Mouse (Mus musculus) heart, adult 2 months (tissue): ENCODE data around the gene Gm7954. TPM values are rescaled to one million over a fixed set of nuclear protein-coding genes. Genes with fewer than 3 reads are reported as not detected.
"Not testable (repeated sequence)": the region's sequence is repeated elsewhere in the genome, so short reads cannot be mapped to it uniquely, and the experiment has no call there.

Experiments used
- DNase-seq, 2 experiments: peaks; one replicate each; pipeline ENCODE4 v3.0.0; 2021
- H3K27ac ChIP-seq: fragments of 200-600 bp; 2 replicates; pipeline ENCODE4 v1.8.1; 2022
- H3K27me3 ChIP-seq: fragments of 200-500 bp; 2 replicates; pipeline ENCODE4 v1.6.1; 2012; ENCODE audit warnings: mild to moderate bottlenecking, low read length, inconsistent platforms, mixed read lengths; ENCODE audit not compliant: control insufficient read depth, insufficient read depth
- H3K36me3 ChIP-seq: fragments of 200-500 bp; 2 replicates; pipeline ENCODE4 v1.6.1; 2012; ENCODE audit warnings: low read length, inconsistent platforms; ENCODE audit not compliant: control insufficient read depth, insufficient read depth
- H3K4me1 ChIP-seq: fragments of 200-500 bp; 2 replicates; pipeline ENCODE4 v1.6.1; 2011; ENCODE audit warnings: low read length; ENCODE audit not compliant: control insufficient read depth, insufficient read depth
- H3K4me3 ChIP-seq: fragments of 200-600 bp; 2 replicates; pipeline ENCODE4 v1.8.1; 2022
- H3K79me2 ChIP-seq: fragments of 200-500 bp; replicated peaks from 2 replicates; pipeline ENCODE4 v1.6.1; 2012; ENCODE audit warnings: mild to moderate bottlenecking, inconsistent platforms, low read length, moderate library complexity, mixed read lengths; ENCODE audit not compliant: control insufficient read depth, insufficient read depth
- H3K9ac ChIP-seq: fragments of 200-500 bp; 2 replicates; pipeline ENCODE4 v1.6.1; 2012; ENCODE audit warnings: low read depth, mild to moderate bottlenecking, control low read depth, inconsistent platforms, low read length, mixed read lengths
- CTCF ChIP-seq: fragments of 200-600 bp; IDR thresholded peaks from 2 replicates; pipeline ENCODE4 v1.8.1; 2022; ENCODE audit warnings: antibody characterized with exemption, mild to moderate bottlenecking, moderate library complexity
- WGBS: fragments of 180-500 bp; shearing (Covaris S2); methylation state at CpG from one replicate; pipeline ENCODE4 v1.1.7; 2018; 5-methylcytosine and 5-hydroxymethylcytosine counted together
- intact Hi-C: fragments of 180-260 bp; cut with DNase I; formaldehyde crosslinking; loops from one replicate; pipeline ENCODE4 v1.15.1; 2025
- long read RNA-seq: library from polyadenylated mRNA; stranded (forward); transcript quantifications from one replicate; pipeline ENCODE4 v2.0.0, GENCODE M21; 2021
- polyA plus RNA-seq: library from polyadenylated mRNA; depleted of rRNA; stranded (reverse); fragments of >200 nt; gene quantifications from 2 replicates; pipeline ENCODE4 v1.2.3, GENCODE M21; 2012; rRNA removed
- total RNA-seq, 2 experiments: library from RNA; stranded (reverse); gene quantifications; 2 replicates each; pipeline ENCODE4 v1.2.3; 2021

Gm7954 gene
- not detected for total RNA-seq
- polyA plus RNA-seq: not detected in 2 replicates
- long read RNA-seq: 0 reads

DNA sequence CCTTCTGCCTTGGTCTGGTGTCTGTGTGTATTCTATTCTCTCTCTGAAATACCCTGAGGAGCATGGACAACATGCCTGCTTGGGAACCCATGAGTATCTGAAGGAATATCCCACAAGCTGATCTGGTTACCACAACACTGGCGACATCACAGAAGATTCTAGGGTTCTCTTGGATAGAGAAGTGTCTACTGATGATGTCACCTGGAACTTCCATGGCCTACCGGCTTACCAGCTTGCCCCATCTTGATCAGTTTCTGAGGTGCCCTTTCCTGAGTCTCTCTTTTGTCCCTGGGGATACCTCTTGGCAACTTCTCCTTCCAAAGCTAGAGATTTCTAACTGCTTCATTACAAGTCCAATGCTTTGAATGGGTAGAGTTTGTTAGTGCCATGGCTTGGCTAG, at the start of gene Gm7954:
TSS of gene Gm7954 (minus strand) at position 101 of the 400 bp plus-strand sequence.
- H3K27me3 ChIP-seq, H3K9ac ChIP-seq, DNase-seq, H3K4me3 ChIP-seq, H3K4me1 ChIP-seq, H3K27ac ChIP-seq, intact Hi-C loops, H3K79me2 ChIP-seq, H3K36me3 ChIP-seq: not testable (repeated sequence)
- WGBS: no CpG with 5 or more reads among the region's 2 CpGs

GRCm38 (mm10) chr14:41489385-41489784, 36.1 kb upstream of the Gm7954 start, which contains the start of gene Gm3486:
Gene Gm3486, minus strand, starts transcription at chr14:41489485.
- intact Hi-C loops, DNase-seq, H3K4me3 ChIP-seq, H3K79me2 ChIP-seq, H3K36me3 ChIP-seq, H3K4me1 ChIP-seq, H3K27me3 ChIP-seq, H3K27ac ChIP-seq, H3K9ac ChIP-seq: not testable (repeated sequence)

DNA sequence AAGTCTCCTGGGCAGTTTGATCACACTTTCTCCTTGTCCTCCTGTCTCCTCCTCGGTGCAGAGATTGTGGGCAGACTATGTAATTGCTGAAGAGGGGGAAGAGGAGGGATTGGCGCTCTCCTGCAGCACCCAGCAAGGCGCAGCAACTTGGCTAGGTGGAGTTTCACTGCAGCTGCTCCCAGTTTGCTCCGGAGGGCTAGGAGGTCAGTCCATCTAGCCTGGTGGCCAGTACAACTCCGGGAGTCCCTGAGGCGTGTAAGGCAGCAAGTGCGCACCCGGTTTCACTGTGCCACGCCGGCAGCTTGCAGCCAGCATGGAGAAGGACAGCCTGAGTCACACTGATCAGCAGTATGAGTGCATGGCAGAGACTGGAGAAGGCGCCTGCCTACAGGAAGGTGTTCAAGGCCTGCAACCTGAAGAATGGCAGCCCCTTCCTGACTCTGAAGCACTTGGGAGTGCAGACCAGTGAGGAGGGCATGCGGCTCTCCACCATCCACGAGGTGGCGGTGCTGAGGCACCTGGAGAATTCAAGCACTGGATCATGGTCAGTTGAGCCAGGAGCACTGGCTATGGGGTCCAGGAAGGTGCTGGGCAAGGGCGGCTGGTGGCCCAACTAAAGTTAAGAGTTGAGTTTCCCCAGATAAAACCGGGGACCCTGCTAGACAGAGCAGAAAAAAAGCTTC, 27.8 kb downstream of the Gm7954 start:
- H3K9ac ChIP-seq, H3K4me1 ChIP-seq, H3K79me2 ChIP-seq, intact Hi-C loops, H3K27me3 ChIP-seq, H3K4me3 ChIP-seq, H3K36me3 ChIP-seq, H3K27ac ChIP-seq: not testable (repeated sequence)
- 0 out of 2 replicates have a peak, but pooled peaks have one; percentile 10 for TF ChIP-seq CTCF
- DNase-seq: peak in 1 of 2 experiments; percentile 18
- 13% methylated on average over 12 of the region's 16 CpGs for WGBS

DNA sequence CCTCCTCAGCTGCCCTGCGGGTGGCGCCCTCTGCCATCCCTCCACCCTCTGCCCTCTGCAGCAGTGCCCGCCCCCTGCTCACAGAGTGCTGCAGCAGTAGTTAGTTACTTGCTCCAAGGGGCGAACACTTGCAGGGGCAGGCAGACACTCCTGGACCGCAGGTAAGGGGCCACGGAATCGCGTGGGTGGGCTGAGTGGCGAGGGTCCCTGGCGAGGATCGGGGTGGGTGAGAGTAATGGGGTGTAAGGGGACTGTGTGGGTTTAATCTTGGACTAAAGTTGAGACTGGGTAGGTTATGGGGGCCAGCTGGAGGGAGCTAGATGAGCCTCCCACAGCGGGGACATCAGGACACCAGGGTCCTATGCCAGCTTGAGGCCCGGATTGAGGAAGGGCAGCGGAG, 28.6 kb downstream of the Gm7954 start:
- DNase-seq, H3K27me3 ChIP-seq, H3K27ac ChIP-seq, intact Hi-C loops, H3K79me2 ChIP-seq, H3K9ac ChIP-seq, H3K36me3 ChIP-seq, H3K4me1 ChIP-seq, H3K4me3 ChIP-seq: not testable (repeated sequence)
- WGBS: 13% methylated on average over 11 of the region's 14 CpGs

GRCm38 (mm10) chr14:41408181-41408580, 45.1 kb downstream of the Gm7954 start, which contains the start of gene Gm6482:
Gene Gm6482, minus strand, starts transcription at chr14:41408281.
- H3K27ac ChIP-seq, H3K4me3 ChIP-seq, H3K79me2 ChIP-seq, H3K27me3 ChIP-seq, H3K9ac ChIP-seq, H3K36me3 ChIP-seq, DNase-seq, H3K4me1 ChIP-seq, intact Hi-C loops: not testable (repeated sequence)
- 38% methylated on average over 1 of the region's 2 CpGs for WGBS

Other genes starting within 250 kb of the Gm7954 start
- gene Gm2832, start 174.7 kb downstream of the Gm7954 start, total RNA-seq: not detected
- not detected in 2 replicates for gene Gm2832, start 174.7 kb downstream of the Gm7954 start, polyA plus RNA-seq
- gene Gm5798, start 104.9 kb downstream of the Gm7954 start, total RNA-seq: not detected
- gene Gm5798, start 104.9 kb downstream of the Gm7954 start, polyA plus RNA-seq: not detected in 2 replicates
- gene Gm7945, start 67.1 kb downstream of the Gm7954 start, total RNA-seq: not detected
- not detected in 2 replicates for gene Gm7945, start 67.1 kb downstream of the Gm7954 start, polyA plus RNA-seq
- not detected for gene Gm6482, start 45.2 kb downstream of the Gm7954 start, total RNA-seq
- not detected in 2 replicates for gene Gm6482, start 45.2 kb downstream of the Gm7954 start, polyA plus RNA-seq
- gene Gm3486, start 36.0 kb upstream of the Gm7954 start, total RNA-seq: not detected
- gene Gm3486, start 36.0 kb upstream of the Gm7954 start, polyA plus RNA-seq: not detected in 2 replicates
- not detected for gene Gm7970, start 102.1 kb upstream of the Gm7954 start, total RNA-seq
- gene Gm7970, start 102.1 kb upstream of the Gm7954 start, polyA plus RNA-seq: not detected in 2 replicates
- gene 1700049E17Rik2, start 119.7 kb upstream of the Gm7954 start, total RNA-seq: not detected
- not detected in 2 replicates for gene 1700049E17Rik2, start 119.7 kb upstream of the Gm7954 start, polyA plus RNA-seq
- gene Gm3072, start 171.1 kb upstream of the Gm7954 start, total RNA-seq: not detected
- not detected in 2 replicates for gene Gm3072, start 171.1 kb upstream of the Gm7954 start, polyA plus RNA-seq
- gene Gm3676, start 193.0 kb upstream of the Gm7954 start, total RNA-seq: not detected
- not detected in 2 replicates for gene Gm3676, start 193.0 kb upstream of the Gm7954 start, polyA plus RNA-seq
- gene Gm8068, start 248.4 kb upstream of the Gm7954 start, total RNA-seq: not detected
- gene Gm8068, start 248.4 kb upstream of the Gm7954 start, polyA plus RNA-seq: not detected in 2 replicates